Mouse (Mus musculus): ENCODE results near the gene Timm29.

GRCm38 (mm10) chr9:21575253-21575652 lies 17.3 kb upstream of the Timm29 start:
- TF ChIP-seq EP300 (IDR thresholded peaks at IDR 0.05) (no peak), CTCF (IDR thresholded peaks at IDR 0.05) (no peak)
